Mouse (Mus musculus): Measurements from ENCODE around the gene Greb1. TPM values are rescaled to one million over a fixed set of nuclear protein-coding genes. Genes with fewer than 3 reads are reported as not detected.

Greb1 gene
- polyA plus RNA-seq, 1 experiment, result not detected

DNA sequence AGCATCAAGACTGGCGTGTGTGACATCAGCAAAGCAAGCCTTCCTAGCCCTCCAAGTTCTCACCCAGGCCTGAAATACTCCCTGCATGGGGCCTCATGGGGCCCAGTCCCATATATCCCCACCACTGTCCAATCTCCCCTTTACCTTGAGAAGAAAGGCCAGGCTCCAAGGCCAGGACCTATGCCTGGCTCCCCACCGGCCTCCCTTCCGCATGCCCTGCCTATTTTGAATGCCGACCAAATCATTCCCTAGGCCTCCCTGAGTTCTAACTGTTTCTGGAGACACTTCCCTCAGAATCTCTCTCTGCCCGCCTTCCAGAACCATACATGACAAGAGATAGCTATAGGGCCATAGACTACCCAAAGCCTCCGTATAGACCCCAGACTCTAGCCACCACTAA, 49.1 kb downstream of the Greb1 start:
- H3K27ac ChIP-seq (ENCODE audit: control insufficient read depth, insufficient read depth, low read depth, low read length, poor library complexity), result no peak overlapping the region
- no peak overlapping the region for H3K4me3 ChIP-seq (replicated peaks; ENCODE audit: control insufficient read depth, low read depth, low read length)
- H3K4me1 ChIP-seq (ENCODE audit: control insufficient read depth, insufficient read depth, low read length), result no peaks in the 10 kb centered on the region
- WGBS, result 86% methylated on average over 6 of the region's 6 CpGs
- TF ChIP-seq CTCF (IDR thresholded peaks at IDR 0.05; ENCODE audit: control insufficient read depth, insufficient read depth, low read length) (no peak), POLR2A (IDR thresholded peaks at IDR 0.05; ENCODE audit: borderline replicate concordance, control insufficient read depth, low read depth, low read length) (no peak)

DNA sequence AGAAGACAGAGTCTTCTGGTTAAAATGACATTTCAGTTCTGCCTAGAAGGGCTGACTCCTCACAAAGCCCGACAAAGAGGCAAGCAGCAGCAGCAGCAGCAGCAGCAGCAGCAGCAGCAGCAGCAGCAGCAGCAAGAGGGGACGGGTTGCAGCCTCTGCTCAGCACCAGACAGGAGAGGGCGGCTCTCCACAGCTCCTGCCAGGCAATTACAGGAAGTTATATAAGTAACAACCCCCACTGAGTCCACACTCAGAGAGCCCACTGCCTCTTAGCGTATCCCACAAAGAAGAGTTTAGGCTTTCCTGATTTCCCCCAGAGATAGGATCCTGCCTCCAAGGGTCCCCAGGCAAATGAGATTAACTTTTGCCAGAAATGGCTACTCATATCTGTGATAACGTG, 60.6 kb downstream of the Greb1 start:
- Histone ChIP-seq H3K4me3 (replicated peaks; ENCODE audit: control insufficient read depth, low read depth, low read length) (no peak overlapping the region), H3K27ac (ENCODE audit: control insufficient read depth, insufficient read depth, low read depth, low read length, poor library complexity) (no peak overlapping the region), H3K4me1 (ENCODE audit: control insufficient read depth, insufficient read depth, low read length) (no peaks in the 10 kb centered on the region)
- TF ChIP-seq CTCF (IDR thresholded peaks at IDR 0.05; ENCODE audit: control insufficient read depth, insufficient read depth, low read length) (no peak), POLR2A (IDR thresholded peaks at IDR 0.05; ENCODE audit: borderline replicate concordance, control insufficient read depth, low read depth, low read length) (no peak)
- 33% methylated on average over 5 of the region's 5 CpGs for whole genome bisulfite sequencing

DNA sequence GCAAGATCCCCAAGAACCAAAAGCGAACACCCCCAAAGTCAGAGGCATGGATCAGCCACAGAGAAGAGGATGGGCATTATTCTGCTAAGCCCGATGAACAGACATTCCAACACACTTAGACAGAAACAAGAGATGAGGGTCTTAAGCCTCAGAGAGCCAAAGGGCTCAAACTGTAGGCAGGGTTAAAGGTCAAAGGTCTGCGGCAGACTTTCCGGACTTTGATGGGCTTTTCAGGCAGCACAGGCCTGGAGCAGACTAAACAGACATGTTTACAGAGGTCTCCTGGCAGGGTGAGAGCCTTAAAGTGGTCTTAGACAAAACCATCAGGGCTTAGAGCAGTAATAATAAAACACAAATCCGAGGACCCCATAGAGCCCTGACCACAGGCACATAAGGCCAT, 63.4 kb downstream of the Greb1 start:
- WGBS, result 69% methylated on average over 5 of the region's 5 CpGs
- H3K4me3 ChIP-seq (replicated peaks; ENCODE audit: control insufficient read depth, low read depth, low read length), result no peak overlapping the region
- TF ChIP-seq CTCF (IDR thresholded peaks at IDR 0.05; ENCODE audit: control insufficient read depth, insufficient read depth, low read length), result no peak
- H3K4me1 ChIP-seq (ENCODE audit: control insufficient read depth, insufficient read depth, low read length), result no peaks in the 10 kb centered on the region
- H3K27ac ChIP-seq (ENCODE audit: control insufficient read depth, insufficient read depth, low read depth, low read length, poor library complexity), result no peak overlapping the region

DNA sequence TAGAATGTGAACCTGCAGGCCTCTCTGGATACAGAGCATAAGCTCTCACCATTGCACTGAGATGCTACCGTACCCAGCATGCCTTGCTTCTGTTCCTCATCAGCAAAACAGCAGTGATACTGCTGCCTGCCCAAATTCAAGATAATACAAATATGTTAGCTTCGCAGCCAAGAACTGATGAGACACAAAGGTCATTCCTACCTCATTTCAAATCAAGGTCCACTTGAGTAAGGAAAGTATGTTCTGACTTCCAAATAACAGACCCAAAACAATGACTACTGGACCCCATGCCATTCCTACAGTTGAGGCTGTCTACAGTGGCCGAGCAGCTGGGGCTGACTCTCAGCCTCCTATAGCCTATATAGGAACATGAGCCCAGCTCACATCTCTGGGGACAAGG, 66.0 kb downstream of the Greb1 start:
- no peaks in the 10 kb centered on the region for H3K4me1 ChIP-seq (ENCODE audit: control insufficient read depth, insufficient read depth, low read length)
- 79% methylated on average over 3 of the region's 3 CpGs for WGBS
- TF ChIP-seq POLR2A (IDR thresholded peaks at IDR 0.05; ENCODE audit: borderline replicate concordance, control insufficient read depth, low read depth, low read length) (no peak), CTCF (IDR thresholded peaks at IDR 0.05; ENCODE audit: control insufficient read depth, insufficient read depth, low read length) (no peak)
- H3K27ac ChIP-seq (ENCODE audit: control insufficient read depth, insufficient read depth, low read depth, low read length, poor library complexity), result no peak overlapping the region
- no peak overlapping the region for H3K4me3 ChIP-seq (replicated peaks; ENCODE audit: control insufficient read depth, low read depth, low read length)

DNA sequence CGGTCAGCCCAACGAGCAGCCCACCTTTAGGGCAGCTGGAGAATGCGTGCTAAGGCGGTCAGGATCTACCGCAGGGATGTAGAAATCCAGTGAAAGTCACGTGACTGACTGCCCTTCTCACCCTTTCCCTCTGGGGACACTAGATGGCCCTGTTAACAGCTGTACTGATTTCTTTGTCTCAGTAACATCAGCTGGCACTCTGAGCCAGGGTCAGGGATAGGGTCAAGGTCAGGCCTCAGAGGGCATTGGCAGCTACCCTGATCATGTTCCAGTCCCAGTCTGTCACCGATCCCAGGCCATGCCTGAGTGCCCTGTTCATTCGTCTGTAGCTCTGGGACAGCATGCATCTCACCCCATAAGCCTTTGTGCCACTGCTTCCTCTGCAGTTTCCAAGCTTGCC, 66.7 kb downstream of the Greb1 start:
- TF ChIP-seq CTCF (IDR thresholded peaks at IDR 0.05; ENCODE audit: control insufficient read depth, insufficient read depth, low read length), result no peak
- no peak for TF ChIP-seq POLR2A (IDR thresholded peaks at IDR 0.05; ENCODE audit: borderline replicate concordance, control insufficient read depth, low read depth, low read length)
- no peak overlapping the region for H3K27ac ChIP-seq (ENCODE audit: control insufficient read depth, insufficient read depth, low read depth, low read length, poor library complexity)
- WGBS, result 70% methylated on average over 8 of the region's 8 CpGs
- H3K4me3 ChIP-seq (replicated peaks; ENCODE audit: control insufficient read depth, low read depth, low read length), result no peak overlapping the region
- no peaks in the 10 kb centered on the region for H3K4me1 ChIP-seq (ENCODE audit: control insufficient read depth, insufficient read depth, low read length)

DNA sequence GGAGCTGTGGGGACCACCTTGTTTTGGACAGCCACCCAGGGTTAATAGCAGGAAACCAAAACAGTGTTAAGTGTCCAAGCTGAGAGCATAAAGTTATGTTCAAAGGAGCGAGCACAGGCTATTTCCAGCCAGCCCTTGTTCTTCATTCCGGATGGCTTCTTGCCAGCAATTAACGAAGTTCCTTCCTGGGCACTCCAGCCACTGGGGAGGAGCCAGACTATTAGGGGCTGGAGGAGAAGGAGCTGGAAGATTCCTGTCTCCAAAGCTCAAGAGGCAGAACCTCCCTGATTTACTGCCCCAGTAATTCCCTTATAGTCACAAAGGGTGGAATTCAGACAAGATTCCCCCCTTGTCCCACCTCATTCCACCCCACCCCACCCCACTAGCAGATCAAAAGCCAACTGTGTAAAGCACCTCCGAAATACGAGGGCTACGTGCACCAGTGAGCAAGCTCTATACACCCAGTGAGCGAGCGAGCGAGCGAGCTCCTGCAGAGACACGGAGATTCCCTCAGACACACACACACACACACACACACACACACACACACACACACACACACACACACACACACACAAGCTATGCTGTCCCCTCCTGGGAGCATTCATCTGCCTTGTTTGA, 69.5 kb downstream of the Greb1 start:
- no peak for TF ChIP-seq POLR2A (IDR thresholded peaks at IDR 0.05; ENCODE audit: borderline replicate concordance, control insufficient read depth, low read depth, low read length)
- no peak for TF ChIP-seq CTCF (IDR thresholded peaks at IDR 0.05; ENCODE audit: control insufficient read depth, insufficient read depth, low read length)
- Histone ChIP-seq H3K4me1 (ENCODE audit: control insufficient read depth, insufficient read depth, low read length) (no peaks in the 10 kb centered on the region), H3K27ac (ENCODE audit: control insufficient read depth, insufficient read depth, low read depth, low read length, poor library complexity) (no peak overlapping the region), H3K4me3 (replicated peaks; ENCODE audit: control insufficient read depth, low read depth, low read length) (no peak overlapping the region)
- WGBS, result 63% methylated on average over 11 of the region's 11 CpGs

DNA sequence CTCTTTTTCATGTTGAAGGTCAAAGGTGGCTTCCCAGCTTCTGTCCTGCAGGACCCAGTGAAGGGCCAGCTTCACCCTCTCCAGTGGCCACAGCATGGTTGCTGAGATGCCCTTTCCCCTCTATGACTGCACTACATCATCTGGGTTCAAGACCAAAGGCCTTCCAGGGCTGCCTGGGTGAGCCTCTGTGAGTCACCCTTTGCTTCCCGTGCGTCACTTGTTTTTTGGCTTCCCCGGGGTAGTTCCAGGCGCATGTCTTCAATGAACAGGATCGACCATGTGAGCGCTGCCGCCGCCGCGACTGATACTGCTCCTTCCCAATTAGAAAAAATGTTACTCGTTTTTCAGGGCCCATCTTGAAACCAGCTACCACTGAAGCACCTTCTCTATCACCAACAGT, 70.5 kb downstream of the Greb1 start:
- Histone ChIP-seq H3K4me1 (ENCODE audit: control insufficient read depth, insufficient read depth, low read length) (no peaks in the 10 kb centered on the region), H3K27ac (ENCODE audit: control insufficient read depth, insufficient read depth, low read depth, low read length, poor library complexity) (no peak overlapping the region), H3K4me3 (replicated peaks; ENCODE audit: control insufficient read depth, low read depth, low read length) (no peak overlapping the region)
- WGBS, result 86% methylated on average over 11 of the region's 11 CpGs
- TF ChIP-seq POLR2A (IDR thresholded peaks at IDR 0.05; ENCODE audit: borderline replicate concordance, control insufficient read depth, low read depth, low read length) (no peak), CTCF (IDR thresholded peaks at IDR 0.05; ENCODE audit: control insufficient read depth, insufficient read depth, low read length) (no peak)

DNA sequence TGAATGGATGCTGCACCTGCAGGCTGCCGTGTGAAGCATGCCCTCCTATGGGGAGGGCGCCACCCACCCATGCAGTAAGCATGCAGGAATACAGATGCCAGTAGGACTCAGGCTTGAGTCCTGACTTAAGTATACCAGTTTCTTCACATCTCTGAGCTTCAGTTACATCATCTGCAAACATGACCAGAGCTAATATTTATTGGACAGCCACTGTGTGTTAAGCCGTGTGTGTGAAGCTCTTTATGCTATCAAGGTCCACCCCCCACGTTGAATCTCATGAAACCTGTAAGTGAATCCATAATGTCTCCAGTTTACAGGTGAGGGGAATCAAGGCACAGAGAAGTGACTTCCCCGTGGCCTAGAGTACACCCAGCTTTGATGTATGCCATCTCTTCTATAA, 72.5 kb downstream of the Greb1 start:
- no peak overlapping the region for H3K4me3 ChIP-seq (replicated peaks; ENCODE audit: control insufficient read depth, low read depth, low read length)
- TF ChIP-seq CTCF (IDR thresholded peaks at IDR 0.05; ENCODE audit: control insufficient read depth, insufficient read depth, low read length), result no peak
- no peak for TF ChIP-seq POLR2A (IDR thresholded peaks at IDR 0.05; ENCODE audit: borderline replicate concordance, control insufficient read depth, low read depth, low read length)
- H3K4me1 ChIP-seq (ENCODE audit: control insufficient read depth, insufficient read depth, low read length), result no peaks in the 10 kb centered on the region
- no peak overlapping the region for H3K27ac ChIP-seq (ENCODE audit: control insufficient read depth, insufficient read depth, low read depth, low read length, poor library complexity)
- 77% methylated on average over 5 of the region's 5 CpGs for WGBS

DNA sequence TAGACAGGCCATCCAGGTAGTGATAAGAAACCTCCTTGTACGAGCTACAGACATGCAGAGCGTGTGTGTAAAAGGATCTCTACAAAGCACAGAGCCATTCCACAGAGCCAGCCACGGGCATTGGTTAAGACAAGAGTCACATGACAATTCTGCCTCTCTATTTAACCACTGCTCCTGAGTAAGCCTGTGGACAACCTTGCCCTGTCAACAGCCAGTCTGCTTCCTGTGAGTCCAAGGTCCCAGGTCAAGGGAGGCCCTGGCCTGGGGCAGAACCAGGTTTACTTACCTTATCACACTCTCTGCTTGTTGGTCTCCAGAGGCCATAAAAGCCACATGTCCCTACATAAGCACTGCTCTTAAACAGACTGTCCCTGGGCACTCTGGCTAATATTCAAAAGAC, 74.5 kb downstream of the Greb1 start:
- no peak overlapping the region for H3K27ac ChIP-seq (ENCODE audit: control insufficient read depth, insufficient read depth, low read depth, low read length, poor library complexity)
- no peak for TF ChIP-seq CTCF (IDR thresholded peaks at IDR 0.05; ENCODE audit: control insufficient read depth, insufficient read depth, low read length)
- no peak for TF ChIP-seq POLR2A (IDR thresholded peaks at IDR 0.05; ENCODE audit: borderline replicate concordance, control insufficient read depth, low read depth, low read length)
- no peak overlapping the region for H3K4me3 ChIP-seq (replicated peaks; ENCODE audit: control insufficient read depth, low read depth, low read length)
- H3K4me1 ChIP-seq (ENCODE audit: control insufficient read depth, insufficient read depth, low read length), result no peaks in the 10 kb centered on the region
- 52% methylated on average over 3 of the region's 3 CpGs for WGBS

All from bone marrow, adult 2 months (tissue).